Mouse (Mus musculus) lung, postnatal 0 days (tissue): Measurements from ENCODE around the gene Gm5127.
A peak's percentile ranks its signal among the peaks of the same experiment; 100 is the strongest.

ENCODE experiments used
- CTCF ChIP-seq: IDR thresholded peaks from 2 replicates; pipeline ENCODE4 v1.5.1; 2016; ENCODE audit warnings: antibody characterized with exemption, mild to moderate bottlenecking
- EP300 ChIP-seq: IDR thresholded peaks from 2 replicates; pipeline ENCODE4 v1.6.1; 2016; ENCODE audit warnings: antibody characterized with exemption, mild to moderate bottlenecking, control low read depth

DNA sequence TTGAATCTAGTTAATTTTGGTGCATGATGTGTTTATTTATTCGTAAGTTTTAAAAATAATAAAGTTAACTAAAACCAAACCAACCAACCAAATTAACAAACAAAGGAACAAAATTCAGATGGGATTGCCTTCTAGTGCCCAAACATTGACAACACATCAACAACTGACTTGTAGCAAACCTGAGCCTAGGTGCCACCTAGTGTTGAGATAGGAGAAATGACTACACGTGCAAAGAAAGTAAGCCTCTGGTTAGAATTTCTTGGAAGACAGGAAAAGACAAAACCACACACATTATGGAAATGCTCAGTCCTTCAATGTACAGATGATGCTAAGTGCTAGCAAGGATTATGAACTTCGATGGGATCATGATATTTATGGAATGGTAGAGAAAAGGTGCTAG lies 46.6 kb upstream of the Gm5127 start:
- peak; percentile 39 for TF ChIP-seq CTCF
- TF ChIP-seq EP300, result no peak
